Mouse (Mus musculus) gastrocnemius, adult 8-10 months (tissue): ENCODE measurements around the gene Txndc12. TPM values are rescaled to one million over a fixed set of nuclear protein-coding genes. Genes with fewer than 3 reads are reported as not detected.

Experiments
- DNase-seq, 2 experiments: peaks; one replicate each; pipeline ENCODE4 v3.0.0; 2022; ENCODE audit warnings: low spot score in 2 of 2
- total RNA-seq, 4 experiments: library from RNA; stranded (reverse); gene quantifications; 2 replicates each; pipeline ENCODE4 v1.2.4; 2022

The Txndc12 gene
- total RNA-seq, 4 experiments from 2014 or later = 9.8 to 13.5 (median 11.7) TPM

DNA sequence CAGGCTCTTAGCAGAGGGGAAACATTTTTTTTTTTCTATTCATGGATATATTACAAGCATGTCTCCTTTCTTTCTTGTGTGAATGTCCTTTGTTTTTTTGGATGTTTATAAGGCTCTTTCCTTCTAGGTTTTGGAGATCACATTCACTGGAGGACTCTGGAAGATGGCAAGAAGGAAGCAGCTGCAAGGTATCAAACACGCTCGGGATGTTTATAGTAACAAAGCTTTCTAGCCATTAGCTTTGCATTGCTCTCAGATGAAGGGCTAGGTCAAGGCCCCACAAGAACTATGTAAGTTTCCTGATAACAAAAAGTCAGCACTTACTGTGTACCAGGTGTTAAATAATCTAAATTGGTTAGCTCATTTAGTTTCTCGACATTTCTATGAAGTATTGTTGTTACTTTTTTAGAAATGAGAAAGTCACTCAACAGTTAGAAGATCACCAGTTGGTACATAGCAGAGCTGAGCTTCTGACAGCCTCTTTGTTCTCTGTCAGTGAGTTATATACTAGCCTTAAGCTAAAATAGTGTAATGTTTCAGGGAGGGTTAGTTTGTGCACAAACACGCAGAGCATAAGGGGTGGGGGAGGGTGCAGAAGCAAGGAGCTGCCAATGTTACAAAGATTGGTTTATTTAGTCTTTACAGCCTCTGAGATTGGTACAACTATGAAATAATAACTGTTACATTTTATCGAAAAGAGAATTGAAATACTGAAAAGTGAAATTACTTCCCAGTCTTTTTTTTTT lies 11.6 kb downstream of the Txndc12 start:
- no peak for DNase-seq

GRCm38 (mm10) chr4:108847715-108848504 lies 13.5 kb downstream of the Txndc12 start, which contains the start of gene Kti12:
Gene Kti12 (plus strand): TSS chr4:108847785.
- DNase-seq = peak; percentile 50 to 72

DNA sequence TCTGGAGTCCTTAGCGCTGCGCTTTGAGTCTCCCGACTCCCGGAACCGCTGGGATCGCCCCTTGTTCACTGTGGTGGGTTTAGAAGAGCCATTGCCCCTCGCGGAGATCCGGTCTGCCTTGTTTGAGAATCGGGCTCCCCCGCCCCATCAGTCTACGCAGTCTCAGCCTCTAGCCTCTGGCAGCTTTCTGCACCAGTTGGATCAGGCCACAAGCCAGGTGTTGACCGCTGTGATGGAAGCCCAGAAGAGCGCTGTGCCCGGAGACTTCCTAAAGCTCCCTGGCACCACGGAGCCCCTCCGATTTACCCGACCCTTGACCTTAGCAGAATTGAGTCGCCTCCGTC lies 14.1 kb downstream of the Txndc12 start, which contains the start of gene A730015C16Rik:
Gene A730015C16Rik, minus strand, starts transcription at position 115 of the 344 bp plus-strand sequence.
- DNase-seq = peak; percentile 4 to 37

DNA sequence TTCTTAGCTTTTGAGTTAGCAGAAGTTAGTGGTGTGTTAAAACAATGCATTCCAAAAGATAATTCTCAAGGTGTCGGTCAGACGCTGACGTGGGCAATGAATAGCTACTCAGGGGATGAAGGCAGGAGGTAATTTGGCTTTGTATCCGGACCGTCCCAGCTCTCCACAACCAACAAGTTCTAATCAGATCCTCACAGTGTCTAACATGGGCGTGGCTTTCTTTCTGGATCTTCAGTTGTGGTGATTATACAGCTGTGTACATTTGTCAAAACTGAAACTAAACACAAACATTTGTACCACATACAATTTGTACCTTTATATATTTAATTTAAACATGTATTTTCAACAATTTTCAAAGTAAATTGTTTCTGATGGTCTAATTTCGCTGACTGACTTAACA lies 32.4 kb downstream of the Txndc12 start:
- DNase-seq = no peak

- DNase-seq = peak; percentile 42 to 65
These were observed 35.5 kb downstream of the Txndc12 start for GRCm38 (mm10) chr4:108869730-108870374.

- no peak for DNase-seq
These were observed 39.3 kb downstream of the Txndc12 start for GRCm38 (mm10) chr4:108873746-108874145.

DNA sequence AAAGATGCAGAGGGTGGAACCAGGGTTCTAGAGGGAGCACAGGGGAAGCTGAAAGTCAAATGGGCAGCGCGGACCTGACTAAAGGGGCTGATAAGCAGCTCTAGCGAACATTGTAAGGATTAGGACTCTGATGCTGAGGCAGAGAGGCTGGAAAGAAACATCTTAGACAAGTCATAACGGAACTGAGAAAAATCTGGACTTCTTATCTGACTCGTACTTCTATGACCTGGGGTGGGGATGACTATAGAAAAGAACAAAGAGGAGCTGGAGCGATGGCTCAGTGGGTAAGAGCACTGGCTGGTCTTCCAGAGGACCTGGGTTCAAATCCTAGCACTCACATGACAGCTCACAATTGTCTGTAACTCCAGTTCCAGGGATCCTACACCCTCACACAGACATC lies 43.5 kb downstream of the Txndc12 start:
- no peak for DNase-seq

DNA sequence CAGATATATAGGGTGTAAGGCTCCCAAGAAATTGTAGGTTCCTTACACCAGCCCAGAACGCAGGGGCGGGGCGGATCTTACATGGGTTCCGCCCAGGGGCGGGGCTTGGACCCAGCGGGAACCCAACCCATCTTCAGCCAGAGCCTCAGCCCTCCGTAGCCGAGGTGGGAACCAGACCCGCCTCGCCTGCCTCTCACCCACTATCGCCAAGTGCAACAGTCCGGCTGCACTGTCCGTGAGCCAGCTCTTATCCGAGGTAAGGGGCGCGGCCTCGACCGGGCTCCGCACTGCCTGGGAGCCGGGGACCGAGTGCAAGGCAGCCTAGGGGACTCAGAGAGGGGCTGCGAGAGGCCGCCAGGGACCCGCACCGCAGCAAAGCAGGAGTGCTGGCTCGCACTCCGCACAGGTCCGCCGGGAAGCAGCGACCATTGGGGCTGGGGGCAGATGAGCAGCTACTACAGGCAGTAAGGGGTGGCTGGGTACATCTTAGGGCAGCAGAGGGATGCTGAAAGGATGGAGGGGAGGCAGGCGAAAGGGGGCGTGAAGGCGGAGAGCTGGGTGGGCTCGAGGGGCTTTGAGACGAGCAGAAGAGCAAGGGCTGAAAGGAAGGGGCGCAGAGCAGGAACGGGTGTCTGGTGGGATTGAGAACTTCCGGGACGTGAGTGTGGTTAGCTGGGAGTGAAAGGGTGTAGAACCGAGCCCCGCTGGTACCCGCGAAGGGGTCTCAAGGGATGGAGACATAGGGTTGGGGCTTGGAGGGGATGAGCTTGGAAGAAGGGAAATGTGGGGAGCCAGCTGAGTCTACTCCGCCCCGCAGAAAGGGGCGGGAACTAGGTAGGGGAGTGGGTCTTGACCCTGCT lies 44.8 kb downstream of the Txndc12 start, which contains the start of gene Rab3b:
Gene Rab3b, plus strand, starts transcription at position 101 of the 860 bp plus-strand sequence.
- DNase-seq = peak in 1 of 2 experiments; percentile 13

DNA sequence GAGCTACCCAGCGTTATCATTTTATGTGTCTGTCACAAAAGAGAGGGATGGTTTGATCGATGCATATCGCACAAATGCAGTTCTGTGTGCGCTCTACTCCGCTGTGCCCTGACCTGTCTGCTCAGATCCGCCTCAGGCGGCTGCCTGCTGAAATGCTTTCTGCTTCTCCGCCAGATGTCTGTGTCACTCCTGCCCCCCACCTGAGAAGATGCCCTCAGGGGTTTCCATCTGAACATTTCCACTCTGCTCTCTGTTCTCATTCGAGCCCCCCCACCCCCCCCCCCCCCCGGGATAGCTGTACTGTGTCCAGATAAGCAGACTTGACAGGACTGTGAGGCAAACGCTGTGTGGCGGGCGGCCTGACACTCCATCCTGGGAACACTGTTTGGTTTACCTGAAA lies 49.4 kb downstream of the Txndc12 start:
- no peak for DNase-seq

- no peak for DNase-seq
These were observed 53.1 kb downstream of the Txndc12 start for GRCm38 (mm10) chr4:108887456-108887855.

DNA sequence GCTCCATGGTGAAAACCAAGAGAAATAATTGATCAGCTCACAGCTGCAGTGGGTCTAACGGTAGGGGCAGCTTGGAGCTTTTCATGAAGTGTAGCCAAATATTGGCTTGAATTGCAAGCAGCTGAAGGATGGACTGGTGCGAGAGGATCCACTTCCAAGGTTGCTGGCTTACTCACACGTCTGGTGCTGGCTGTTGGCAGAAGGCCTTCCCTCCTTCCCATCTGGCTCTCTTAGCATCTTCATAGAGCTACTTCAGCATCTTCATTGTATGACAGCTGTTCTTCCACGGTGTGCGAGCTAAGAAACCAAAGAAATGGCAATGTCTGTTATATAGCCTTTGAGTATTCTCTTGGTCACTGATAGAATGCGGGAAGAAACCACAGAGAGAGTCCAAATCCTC lies 56.5 kb downstream of the Txndc12 start:
- DNase-seq = no peak

DNA sequence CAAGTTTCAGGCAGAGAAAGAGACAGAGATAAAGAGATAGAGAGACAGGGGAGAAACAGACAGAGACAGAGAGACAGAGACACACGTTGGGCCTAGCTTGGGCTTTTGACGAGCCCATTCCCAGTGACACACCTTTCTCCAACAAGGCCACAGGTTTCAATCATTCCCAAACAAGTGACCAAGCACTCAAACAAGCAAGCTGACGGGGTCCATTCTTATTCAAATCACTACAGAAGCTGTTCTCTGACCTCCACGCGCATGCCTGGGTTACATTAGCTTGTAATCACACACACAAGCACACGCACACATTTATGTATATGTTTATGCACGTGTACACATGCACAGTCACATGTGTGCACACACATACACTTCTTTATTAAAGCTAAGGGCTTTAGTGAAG lies 66.0 kb downstream of the Txndc12 start:
- no peak for DNase-seq

- DNase-seq = no peak
These were observed 68.5 kb downstream of the Txndc12 start for GRCm38 (mm10) chr4:108902886-108903285.

DNA sequence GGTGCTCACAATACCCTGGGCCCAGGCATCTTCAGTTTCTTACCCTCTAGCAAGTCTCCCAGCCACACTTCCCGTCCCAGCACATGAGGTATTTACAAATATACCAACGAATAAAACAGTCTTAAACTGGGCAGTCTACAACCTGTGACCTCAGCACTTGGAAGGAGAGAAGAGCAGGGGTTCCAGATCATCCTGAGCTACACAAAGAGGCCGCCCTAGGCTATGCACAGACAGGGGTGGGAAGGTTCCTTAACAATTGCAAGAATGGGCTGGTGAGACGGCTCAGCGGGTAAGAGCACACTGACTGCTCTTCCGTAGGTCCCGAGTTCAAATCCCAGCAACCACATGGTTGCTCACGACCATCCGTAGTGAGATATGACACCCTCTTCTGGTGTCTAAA lies 68.9 kb downstream of the Txndc12 start:
- DNase-seq = no peak

DNA sequence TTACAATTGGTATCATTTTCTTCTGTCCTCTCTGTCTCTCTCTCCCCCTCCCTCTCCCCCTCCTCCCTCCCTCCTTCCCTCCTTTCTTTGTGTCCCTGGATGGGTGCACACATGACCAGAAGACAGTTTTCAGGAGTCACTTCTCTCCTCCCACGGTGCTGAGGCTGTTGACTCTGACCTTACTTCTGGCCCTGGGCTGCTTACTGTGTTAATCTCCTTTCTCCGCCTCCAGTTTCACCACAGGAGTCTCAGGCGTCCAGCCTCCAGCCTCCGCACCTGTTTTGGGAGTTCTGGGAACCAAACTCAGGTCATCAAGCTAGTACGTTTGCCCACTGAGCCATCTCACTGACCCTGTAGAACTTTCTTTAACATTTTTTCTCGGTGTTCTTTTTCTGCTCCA lies 69.7 kb downstream of the Txndc12 start:
- no peak for DNase-seq

DNA sequence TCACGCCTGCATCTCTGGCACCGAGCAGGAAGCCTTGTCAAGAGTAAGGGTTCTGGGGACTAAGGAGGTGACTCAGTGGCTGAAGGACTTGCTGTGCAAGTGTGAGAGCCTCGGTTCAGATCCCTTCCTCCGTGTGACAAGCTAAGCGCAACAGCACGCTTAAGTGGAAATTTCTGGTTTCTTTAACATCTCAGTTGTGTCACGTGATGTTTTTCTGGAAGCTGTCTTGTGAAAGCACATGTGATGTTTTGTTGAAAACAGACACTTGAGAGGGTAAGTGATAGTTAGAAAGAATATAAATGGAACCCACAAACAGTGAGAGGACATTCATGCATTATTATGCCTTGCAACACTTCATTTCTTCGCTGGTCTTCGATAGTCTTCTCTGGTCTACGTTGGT lies 70.4 kb downstream of the Txndc12 start:
- no peak for DNase-seq

DNA sequence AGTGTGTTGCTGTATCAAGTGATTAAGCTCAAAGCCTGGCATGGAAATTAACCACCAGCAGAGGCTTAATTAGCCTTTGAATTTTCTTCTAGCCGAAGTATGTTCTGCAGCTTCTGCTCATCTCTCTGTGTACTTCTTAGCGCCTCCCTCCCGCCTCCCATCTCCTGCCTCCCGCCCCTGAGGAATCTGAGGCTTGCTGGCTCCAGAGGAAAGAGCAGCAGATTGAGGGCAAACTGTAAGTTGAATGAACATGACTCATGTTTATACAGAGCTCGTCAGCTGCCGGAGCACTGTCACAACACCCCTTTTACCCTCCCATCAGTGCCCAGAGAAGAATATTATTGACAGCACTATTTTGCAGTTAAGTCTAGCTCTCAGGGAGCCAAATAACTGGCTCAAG lies 71.5 kb downstream of the Txndc12 start:
- DNase-seq = no peak

DNA sequence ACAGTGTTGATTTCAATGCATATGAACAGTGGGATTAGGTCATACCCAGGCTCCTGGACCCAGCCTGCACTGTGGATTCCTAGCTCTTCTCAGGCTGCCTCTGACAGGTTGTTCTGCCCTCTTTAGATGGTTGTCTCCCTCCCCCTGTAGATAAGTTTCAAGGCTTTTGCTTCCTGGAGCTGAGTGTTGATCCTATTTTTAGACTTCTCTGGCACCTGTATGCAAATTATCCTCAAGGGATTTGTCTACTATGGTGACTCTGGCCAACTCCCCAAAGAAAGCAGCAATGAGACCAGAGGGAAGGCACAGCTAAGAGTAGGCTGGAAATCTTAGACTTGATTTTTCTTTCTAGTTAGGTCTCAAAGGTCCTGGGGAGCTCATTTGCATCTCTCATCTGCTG lies 73.1 kb downstream of the Txndc12 start:
- DNase-seq = no peak

DNA sequence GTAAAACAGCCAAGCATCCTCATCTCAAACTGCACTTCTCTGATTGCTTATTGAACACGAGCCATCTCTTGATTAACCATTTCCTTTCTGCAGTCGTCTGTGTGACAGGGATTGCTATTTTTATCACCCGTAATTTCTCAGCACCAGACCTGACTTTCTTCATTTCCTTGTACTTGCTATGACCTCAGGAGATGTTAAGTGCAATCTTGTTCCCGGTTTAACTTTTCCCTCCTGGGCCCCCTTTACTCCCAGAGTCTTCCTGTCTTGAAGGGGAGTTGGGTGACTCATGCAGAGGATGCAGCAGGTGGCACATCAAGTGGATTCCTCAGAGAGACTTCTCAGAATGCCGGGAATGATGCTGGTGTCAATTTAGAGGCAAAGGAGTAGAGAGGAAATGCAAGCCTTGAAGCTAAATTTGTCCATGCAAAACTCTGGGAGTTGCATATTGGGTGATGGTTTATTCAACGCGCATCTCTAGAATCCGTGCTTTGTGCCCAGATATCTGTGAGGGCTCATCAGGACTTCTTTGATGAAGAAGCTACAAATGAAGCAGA lies 75.5 kb downstream of the Txndc12 start:
- no peak for DNase-seq
